Mouse (Mus musculus) erythroid progenitor cell, adult 5-6 weeks (primary cell): ENCODE measurements at regions not wholly inside any gene's neighbourhood (a gene's known extent, or its start where the extent isn't known, plus 50 kb on each side); places are given as distances from the start of the nearest gene placed in this dataset.
"Not testable (repeated sequence)": the region's sequence is repeated elsewhere in the genome, so short reads cannot be mapped to it uniquely, and the experiment has no call there.

Source experiments
- ATAC-seq: replicated peaks from 2 replicates; pipeline ENCODE4 v1.8.0; 2016; ENCODE audit warnings: moderate number of reproducible peaks, mild to moderate bottlenecking, moderate TSS enrichment, inconsistent platforms; ENCODE audit not compliant: poor library complexity, low FRiP score, severe bottlenecking

- not testable (repeated sequence) for ATAC-seq
Observed at GRCm38 (mm10) chr5:148746726-148747125, 182.4 kb downstream of the Katnal1 start.

GRCm38 (mm10) chr5:148744676-148745391, 184.3 kb downstream of the Katnal1 start:
- ATAC-seq = no peak

GRCm38 (mm10) chr5:148742158-148742835, 186.8 kb downstream of the Katnal1 start:
- ATAC-seq = no peak

GRCm38 (mm10) chr5:148741267-148742004, 187.7 kb downstream of the Katnal1 start:
- no peak for ATAC-seq

- ATAC-seq = no peak
Observed at GRCm38 (mm10) chr5:148740366-148741266, 188.0 kb upstream of the Ubl3 start.

GRCm38 (mm10) chr5:148739672-148740071, 187.1 kb upstream of the Ubl3 start:
- no peak for ATAC-seq

- no peak for ATAC-seq
Observed at GRCm38 (mm10) chr5:148739141-148739540, 186.6 kb upstream of the Ubl3 start.

- ATAC-seq = no peak
Observed at GRCm38 (mm10) chr5:148729541-148729940, 177.0 kb upstream of the Ubl3 start.

- no peak for ATAC-seq
Observed at GRCm38 (mm10) chr5:148728492-148728891, 175.9 kb upstream of the Ubl3 start.

- ATAC-seq = no peak
Observed at GRCm38 (mm10) chr5:148726442-148726841, 173.9 kb upstream of the Ubl3 start.

- no peak for ATAC-seq
Observed at GRCm38 (mm10) chr5:148724470-148724869, 171.9 kb upstream of the Ubl3 start.

GRCm38 (mm10) chr5:148723677-148724227, 171.2 kb upstream of the Ubl3 start:
- ATAC-seq = no peak

- ATAC-seq = no peak
Observed at GRCm38 (mm10) chr5:148720604-148721003, 168.0 kb upstream of the Ubl3 start.

- no peak for ATAC-seq
Observed at GRCm38 (mm10) chr5:148716633-148717032, 164.0 kb upstream of the Ubl3 start.

- ATAC-seq = no peak
Observed at GRCm38 (mm10) chr5:148715218-148715991, 162.8 kb upstream of the Ubl3 start.

- no peak for ATAC-seq
Observed at GRCm38 (mm10) chr5:148714807-148715206, 162.2 kb upstream of the Ubl3 start.

- no peak for ATAC-seq
Observed at GRCm38 (mm10) chr5:148713796-148714195, 161.2 kb upstream of the Ubl3 start.

- ATAC-seq = no peak
Observed at GRCm38 (mm10) chr5:148713039-148713438, 160.4 kb upstream of the Ubl3 start.

GRCm38 (mm10) chr5:148711570-148711969, 159.0 kb upstream of the Ubl3 start:
- no peak for ATAC-seq
